Mouse (Mus musculus): ENCODE data around the gene Cdk19.

DNA sequence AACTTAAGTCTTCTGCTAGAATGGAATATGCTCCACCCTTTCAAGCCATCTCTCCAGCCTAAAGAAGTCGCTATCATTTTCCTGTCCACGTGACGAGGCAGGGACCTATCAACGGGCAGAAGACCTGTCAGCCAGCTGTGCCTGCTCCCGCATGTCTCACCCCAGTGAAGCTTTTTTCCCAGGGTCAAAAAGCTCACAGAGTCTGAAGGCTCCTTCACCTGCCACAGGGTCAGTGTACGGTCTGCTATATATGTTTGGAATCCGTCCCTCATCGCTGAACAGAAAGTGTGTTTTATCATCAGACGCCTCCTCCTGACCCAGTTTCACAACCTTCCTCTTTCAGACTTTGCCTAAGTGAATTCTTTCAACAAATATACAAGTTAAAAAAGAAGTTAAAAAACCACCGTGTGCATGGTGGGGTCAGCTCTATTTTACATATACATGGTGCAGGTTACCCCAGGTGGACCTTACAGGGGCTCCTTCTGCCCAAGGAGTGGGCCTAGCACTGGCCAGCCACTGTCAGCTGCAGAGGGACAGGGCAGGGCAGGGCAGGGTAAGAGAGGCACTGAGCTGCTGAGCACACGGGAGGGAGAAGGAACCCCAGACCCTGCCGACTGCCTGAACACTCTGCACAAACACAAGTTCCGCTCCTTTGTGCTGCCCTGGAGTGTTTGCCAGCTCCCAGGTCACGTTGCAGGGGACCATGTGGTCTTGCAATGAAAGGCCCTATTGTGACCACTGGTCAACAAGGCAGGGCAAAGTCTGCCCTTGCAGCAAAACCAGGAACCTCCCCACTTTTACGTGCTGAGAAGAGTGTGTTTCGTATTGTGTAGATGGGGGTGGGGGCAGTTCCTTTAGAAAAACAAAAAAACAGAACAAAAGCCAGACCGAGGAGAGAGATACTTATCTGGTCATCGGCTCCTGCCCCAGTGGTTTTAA lies 160.2 kb downstream of the Cdk19 start:
- TF ChIP-seq CTCF (IDR thresholded peaks at IDR 0.05; ENCODE audit: extremely low read depth, insufficient read depth, low read length) (no peak), POLR2A (IDR thresholded peaks at IDR 0.05; ENCODE audit: extremely low read depth, insufficient read depth, low read length) (peak; percentile 40; the same call in 1 of the 2 replicates)
